Mouse (Mus musculus) hindbrain, postnatal 0 days (tissue): Measurements from ENCODE around the gene Slc52a3. TPM values are rescaled to one million over a fixed set of nuclear protein-coding genes. Genes with fewer than 3 reads are reported as not detected.

Experiments used
- ATAC-seq: fragments of 200-750 bp; cut with Nextera tagmentation; 2 replicates; pipeline ENCODE4 v1.8.0; 2017; ENCODE audit warnings: mild to moderate bottlenecking, moderate TSS enrichment, moderate library complexity
- DNase-seq: peaks from one replicate; pipeline ENCODE4 v3.0.0-alpha.2; 2015; ENCODE audit warnings: low spot score
- H3K27ac ChIP-seq: fragments of 300-500 bp; sonication (generic); 2 replicates; pipeline ENCODE4 v1.5.1; 2014; ENCODE audit warnings: mild to moderate bottlenecking
- H3K27me3 ChIP-seq: fragments of 300-500 bp; sonication (generic); 2 replicates; pipeline ENCODE4 v1.6.1; 2014; ENCODE audit warnings: low read length, mixed read lengths; ENCODE audit not compliant: insufficient read depth
- H3K36me3 ChIP-seq: fragments of 300-500 bp; sonication (generic); 2 replicates; pipeline ENCODE4 v1.6.1; 2014; ENCODE audit warnings: low read length, mixed read lengths; ENCODE audit not compliant: insufficient read depth
- H3K4me1 ChIP-seq: fragments of 300-500 bp; sonication (generic); 2 replicates; pipeline ENCODE4 v1.6.1; 2014; ENCODE audit warnings: antibody characterized with exemption, low read length, mixed read lengths; ENCODE audit not compliant: insufficient read depth
- H3K4me2 ChIP-seq: fragments of 300-500 bp; sonication (generic); 2 replicates; pipeline ENCODE4 v1.6.1; 2014; ENCODE audit warnings: low read depth, mild to moderate bottlenecking, low read length, moderate library complexity, mixed read lengths
- H3K4me3 ChIP-seq: fragments of 300-500 bp; sonication (generic); 2 replicates; pipeline ENCODE4 v1.5.1; 2014; ENCODE audit warnings: low read length
- H3K9ac ChIP-seq: fragments of 300-500 bp; sonication (generic); replicated peaks from 2 replicates; pipeline ENCODE4 v1.6.1; 2014; ENCODE audit warnings: mild to moderate bottlenecking, low read length, moderate library complexity, mixed read lengths
- H3K9me3 ChIP-seq: fragments of 300-500 bp; sonication (generic); 2 replicates; pipeline ENCODE4 v1.6.1; 2016; ENCODE audit warnings: low read length, mixed read lengths
- CTCF ChIP-seq: IDR thresholded peaks from 2 replicates; pipeline ENCODE4 v1.5.1; 2016; ENCODE audit warnings: antibody characterized with exemption, control low read depth, low read depth
- WGBS: fragments of 180-500 bp; shearing (Covaris S2); extraction: QIAGEN DNeasy Blood & Tissue Kit; methylation state at CpG from one replicate; pipeline ENCODE4 v1.1.7; 2014; 5-methylcytosine and 5-hydroxymethylcytosine counted together
- polyA plus RNA-seq: library from polyadenylated mRNA; unstranded; fragments of >200 nt; fragmentation: Nextera tagmentation; extraction: Ambion mirVana; gene quantifications from 2 replicates; pipeline ENCODE4 v1.2.1, GENCODE M21; 2015
- total RNA-seq: library from RNA; depleted of rRNA; stranded (reverse); fragments of >200 nt; gene quantifications from 2 replicates; pipeline ENCODE4 v1.2.3, GENCODE M21; 2014

Slc52a3 gene
- total and polyA plus RNA-seq, 2 experiments from 2014 or later = 2.7 TPM

- Histone ChIP-seq H3K4me2 (no peak overlapping the region), H3K27me3 (no peaks in the 10 kb centered on the region)
- no peak for TF ChIP-seq CTCF
Measured at GRCm38 (mm10) chr2:151959274-151959673, 37.0 kb upstream of the Slc52a3 start.

GRCm38 (mm10) chr2:151961284-151962196 lies 34.8 kb upstream of the Slc52a3 start:
- TF ChIP-seq CTCF = no peak
- H3K4me3 ChIP-seq = no peak overlapping the region
- DNase-seq (no peak), ATAC-seq (peak; percentile 19; the same call in 1 of the 2 replicates)
- no peaks in the 10 kb centered on the region for H3K27me3 ChIP-seq
- H3K9me3 ChIP-seq = no peaks in the 10 kb centered on the region
- peaks cover 4% of the 10 kb centered on the region; the same call in 1 of the 2 replicates for H3K4me1 ChIP-seq
- H3K9ac ChIP-seq = no peak overlapping the region
- WGBS = 43% methylated on average over 9 of the region's 9 CpGs
- H3K4me2 ChIP-seq = no peak overlapping the region
- 0 out of 2 replicates have a peak overlapping the region, but pooled peaks have one; percentile 20 for H3K27ac ChIP-seq
- H3K36me3 ChIP-seq = no peaks in the 10 kb centered on the region

More at GRCm38 (mm10) chr2:151959274-151959673, 37.0 kb upstream of the Slc52a3 start:
- no peak for ATAC-seq
- Histone ChIP-seq H3K9ac (no peak overlapping the region), H3K4me1 (peaks cover 4% of the 10 kb centered on the region; the same call in 1 of the 2 replicates), H3K27ac (no peak overlapping the region), H3K36me3 (no peaks in the 10 kb centered on the region), H3K4me3 (no peak overlapping the region), H3K9me3 (no peaks in the 10 kb centered on the region)
- no peak for DNase-seq
- WGBS = 43% methylated on average over 5 of the region's 5 CpGs

GRCm38 (mm10) chr2:151962474-151962873 lies 33.8 kb upstream of the Slc52a3 start:
- Histone ChIP-seq H3K36me3 (no peaks in the 10 kb centered on the region), H3K9ac (no peak overlapping the region), H3K4me2 (no peak overlapping the region), H3K27ac (peak overlapping the region; percentile 36; the same call in 1 of the 2 replicates), H3K4me3 (no peak overlapping the region), H3K27me3 (no peaks in the 10 kb centered on the region), H3K9me3 (no peaks in the 10 kb centered on the region), H3K4me1 (peaks cover 11% of the 10 kb centered on the region; the same call in 1 of the 2 replicates)
- peak; percentile 76 for DNase-seq
- no peak; the same call in 1 of the 2 replicates for TF ChIP-seq CTCF
- WGBS = 38% methylated on average over 10 of the region's 10 CpGs
- ATAC-seq = peak; percentile 43

GRCm38 (mm10) chr2:151963319-151963718 lies 33.0 kb upstream of the Slc52a3 start:
- WGBS = 72% methylated on average over 5 of the region's 5 CpGs
- no peaks in the 10 kb centered on the region for H3K27me3 ChIP-seq
- H3K4me2 ChIP-seq = no peak overlapping the region
- H3K9ac ChIP-seq = no peak overlapping the region
- DNase-seq (no peak), ATAC-seq (no peak)
- H3K4me3 ChIP-seq = no peak overlapping the region
- no peak overlapping the region for H3K27ac ChIP-seq
- H3K36me3 ChIP-seq = no peaks in the 10 kb centered on the region
- H3K9me3 ChIP-seq = no peaks in the 10 kb centered on the region
- H3K4me1 ChIP-seq = peaks cover 20% of the 10 kb centered on the region; the same call in 1 of the 2 replicates
- TF ChIP-seq CTCF = no peak

GRCm38 (mm10) chr2:151964052-151964451 lies 32.3 kb upstream of the Slc52a3 start:
- ATAC-seq (peak; percentile 21; the same call in 1 of the 2 replicates), DNase-seq (peak; percentile 53)
- 13% methylated on average over 9 of the region's 9 CpGs for WGBS
- Histone ChIP-seq H3K27me3 (no peaks in the 10 kb centered on the region), H3K27ac (peak overlapping the region; percentile 12; the same call in 1 of the 2 replicates), H3K4me1 (peaks cover 26% of the 10 kb centered on the region), H3K4me2 (0 out of 2 replicates have a peak overlapping the region, but pooled peaks have one; percentile 16), H3K9me3 (no peaks in the 10 kb centered on the region), H3K9ac (no peak overlapping the region), H3K4me3 (no peak overlapping the region), H3K36me3 (no peaks in the 10 kb centered on the region)
- no peak for TF ChIP-seq CTCF

GRCm38 (mm10) chr2:151967176-151967750 lies 29.0 kb upstream of the Slc52a3 start:
- H3K9ac ChIP-seq = no peak overlapping the region
- WGBS = 13% methylated on average over 9 of the region's 9 CpGs
- H3K4me1 ChIP-seq = peaks cover 51% of the 10 kb centered on the region
- DNase-seq = peak; percentile 76
- peak overlapping the region; percentile 22; the same call in 1 of the 2 replicates for H3K27ac ChIP-seq
- no peaks in the 10 kb centered on the region for H3K27me3 ChIP-seq
- H3K9me3 ChIP-seq = no peaks in the 10 kb centered on the region
- no peak for TF ChIP-seq CTCF
- H3K36me3 ChIP-seq = 0 out of 2 replicates have a peak, but pooled peaks cover 4% of the 10 kb centered on the region
- H3K4me2 ChIP-seq = peak overlapping the region; percentile 31; the same call in 1 of the 2 replicates
- H3K4me3 ChIP-seq = no peak overlapping the region
- peak; percentile 12; the same call in 1 of the 2 replicates for ATAC-seq
